Mouse (Mus musculus) heart, embryonic 12.5 days (tissue): ENCODE data around the gene Tekt3. TPM values are rescaled to one million over a fixed set of nuclear protein-coding genes. Genes with fewer than 3 reads are reported as not detected.

Experiments
- ATAC-seq: fragments of 200-750 bp; cut with Nextera tagmentation; 2 replicates; pipeline ENCODE4 v1.8.0; 2017; ENCODE audit warnings: moderate TSS enrichment, moderate library complexity; ENCODE audit not compliant: insufficient number of reproducible peaks, low FRiP score
- H3K27ac ChIP-seq: fragments of 300-500 bp; sonication (generic); 2 replicates; pipeline ENCODE4 v1.5.1; 2016; ENCODE audit warnings: mild to moderate bottlenecking, moderate library complexity; ENCODE audit not compliant: poor library complexity, severe bottlenecking
- H3K27me3 ChIP-seq: fragments of 300-500 bp; sonication (generic); replicated peaks from 2 replicates; pipeline ENCODE4 v1.6.1; 2016; ENCODE audit warnings: mild to moderate bottlenecking, moderate library complexity
- H3K36me3 ChIP-seq: fragments of 300-500 bp; sonication (generic); 2 replicates; pipeline ENCODE4 v1.6.1; 2016; ENCODE audit warnings: mild to moderate bottlenecking, moderate library complexity
- H3K4me1 ChIP-seq: fragments of 300-500 bp; sonication (generic); replicated peaks from 2 replicates; pipeline ENCODE4 v1.6.1; 2016; ENCODE audit warnings: mild to moderate bottlenecking
- H3K4me2 ChIP-seq: fragments of 300-500 bp; sonication (generic); 2 replicates; pipeline ENCODE4 v1.6.1; 2016; ENCODE audit warnings: mild to moderate bottlenecking, moderate library complexity
- H3K4me3 ChIP-seq: fragments of 300-500 bp; sonication (generic); 2 replicates; pipeline ENCODE4 v1.5.1; 2016; ENCODE audit warnings: mild to moderate bottlenecking
- H3K9ac ChIP-seq: fragments of 300-500 bp; sonication (generic); 2 replicates; pipeline ENCODE4 v1.6.1; 2016; ENCODE audit warnings: mild to moderate bottlenecking, moderate library complexity
- H3K9me3 ChIP-seq: fragments of 300-500 bp; sonication (generic); replicated peaks from 2 replicates; pipeline ENCODE4 v1.6.1; 2016; ENCODE audit warnings: mild to moderate bottlenecking, moderate library complexity
- WGBS: fragments of 180-500 bp; shearing (Covaris S2); methylation state at CpG from one replicate; pipeline ENCODE4 v1.1.7; 2016; 5-methylcytosine and 5-hydroxymethylcytosine counted together
- polyA plus RNA-seq: library from polyadenylated mRNA; unstranded; fragments of >200 nt; fragmentation: Nextera tagmentation; extraction: Ambion mirVana; gene quantifications from 2 replicates; pipeline ENCODE4 v1.2.1, GENCODE M21; 2016

Tekt3 gene
- polyA plus RNA-seq, 1 experiment from 2014 or later: not detected

- H3K9me3 ChIP-seq: no peaks in the 10 kb centered on the region
- H3K4me2 ChIP-seq: peak overlapping the region; percentile 90; the same call in 1 of the 2 replicates
- WGBS: 70% methylated on average over 5 of the region's 5 CpGs
- peaks cover 50% of the 10 kb centered on the region for H3K4me1 ChIP-seq
- no peak for ATAC-seq
- H3K9ac ChIP-seq: no peak overlapping the region
- H3K36me3 ChIP-seq: peaks cover 16% of the 10 kb centered on the region; the same call in 1 of the 2 replicates
- H3K4me3 ChIP-seq: no peak overlapping the region
- no peak overlapping the region for H3K27ac ChIP-seq
- H3K27me3 ChIP-seq: 0 out of 2 replicates have a peak, but pooled peaks cover 4% of the 10 kb centered on the region
These were observed 72.6 kb downstream of the Tekt3 start for GRCm38 (mm10) chr11:63134021-63134420.

GRCm38 (mm10) chr11:63134742-63135482 lies 73.5 kb downstream of the Tekt3 start:
- no peak for ATAC-seq
- H3K27me3 ChIP-seq: 0 out of 2 replicates have a peak, but pooled peaks cover 4% of the 10 kb centered on the region
- H3K9ac ChIP-seq: no peak overlapping the region
- peaks cover 42% of the 10 kb centered on the region for H3K4me1 ChIP-seq
- no peak overlapping the region for H3K27ac ChIP-seq
- 64% methylated on average over 15 of the region's 15 CpGs for WGBS
- no peak overlapping the region for H3K4me3 ChIP-seq
- peaks cover 16% of the 10 kb centered on the region; the same call in 1 of the 2 replicates for H3K36me3 ChIP-seq
- no peak overlapping the region for H3K4me2 ChIP-seq
- no peaks in the 10 kb centered on the region for H3K9me3 ChIP-seq

- H3K4me2 ChIP-seq: 0 out of 2 replicates have a peak overlapping the region, but pooled peaks have one; percentile 2
- 6% methylated on average over 8 of the region's 8 CpGs for WGBS
- H3K9me3 ChIP-seq: no peaks in the 10 kb centered on the region
- peak overlapping the region; percentile 49 for H3K27ac ChIP-seq
- H3K4me1 ChIP-seq: peaks cover 34% of the 10 kb centered on the region
- 0 out of 2 replicates have a peak, but pooled peaks cover 4% of the 10 kb centered on the region for H3K27me3 ChIP-seq
- 0 out of 2 replicates have a peak, but pooled peaks have one; percentile 18 for ATAC-seq
- H3K36me3 ChIP-seq: peaks cover 16% of the 10 kb centered on the region; the same call in 1 of the 2 replicates
- H3K4me3 ChIP-seq: no peak overlapping the region
- H3K9ac ChIP-seq: peak overlapping the region; percentile 35; the same call in 1 of the 2 replicates
These were observed 74.2 kb downstream of the Tekt3 start for GRCm38 (mm10) chr11:63135622-63136021.

GRCm38 (mm10) chr11:63136205-63136604 lies 74.8 kb downstream of the Tekt3 start:
- H3K9ac ChIP-seq: peak overlapping the region; percentile 35; the same call in 1 of the 2 replicates
- no peak for ATAC-seq
- H3K4me1 ChIP-seq: peaks cover 31% of the 10 kb centered on the region
- H3K36me3 ChIP-seq: peaks cover 18% of the 10 kb centered on the region; the same call in 1 of the 2 replicates
- H3K27ac ChIP-seq: peak overlapping the region; percentile 49
- WGBS: 57% methylated on average over 6 of the region's 6 CpGs
- 0 out of 2 replicates have a peak, but pooled peaks cover 4% of the 10 kb centered on the region for H3K27me3 ChIP-seq
- no peaks in the 10 kb centered on the region for H3K9me3 ChIP-seq
- H3K4me2 ChIP-seq: 0 out of 2 replicates have a peak overlapping the region, but pooled peaks have one; percentile 2
- no peak overlapping the region for H3K4me3 ChIP-seq

- Histone ChIP-seq H3K9ac (no peak overlapping the region), H3K9me3 (no peaks in the 10 kb centered on the region), H3K4me2 (no peak overlapping the region), H3K4me3 (no peak overlapping the region), H3K27ac (no peak overlapping the region), H3K27me3 (0 out of 2 replicates have a peak, but pooled peaks cover 4% of the 10 kb centered on the region), H3K36me3 (peaks cover 24% of the 10 kb centered on the region), H3K4me1 (peaks cover 27% of the 10 kb centered on the region)
- ATAC-seq: no peak
- WGBS: 66% methylated on average over 4 of the region's 4 CpGs
These were observed 75.5 kb downstream of the Tekt3 start for GRCm38 (mm10) chr11:63136836-63137416.

- Histone ChIP-seq H3K27ac (no peak overlapping the region; the same call in 1 of the 2 replicates), H3K36me3 (peaks cover 27% of the 10 kb centered on the region), H3K9me3 (no peaks in the 10 kb centered on the region), H3K4me1 (peaks cover 32% of the 10 kb centered on the region), H3K27me3 (0 out of 2 replicates have a peak, but pooled peaks cover 4% of the 10 kb centered on the region), H3K4me3 (no peak overlapping the region), H3K4me2 (no peak overlapping the region), H3K9ac (no peak overlapping the region)
- ATAC-seq: no peak
- WGBS: 25% methylated on average over 3 of the region's 3 CpGs
These were observed 77.3 kb downstream of the Tekt3 start for GRCm38 (mm10) chr11:63138739-63139138.

GRCm38 (mm10) chr11:63142311-63142710 lies 80.9 kb downstream of the Tekt3 start:
- no peak for ATAC-seq
- Histone ChIP-seq H3K9me3 (no peaks in the 10 kb centered on the region), H3K4me3 (no peak overlapping the region), H3K27me3 (no peaks in the 10 kb centered on the region), H3K4me2 (no peak overlapping the region), H3K4me1 (peaks cover 28% of the 10 kb centered on the region), H3K9ac (no peak overlapping the region), H3K36me3 (peaks cover 25% of the 10 kb centered on the region), H3K27ac (no peak overlapping the region)
- 84% methylated on average over 5 of the region's 5 CpGs for WGBS

- Histone ChIP-seq H3K9me3 (no peaks in the 10 kb centered on the region), H3K4me1 (peaks cover 28% of the 10 kb centered on the region), H3K9ac (no peak overlapping the region), H3K36me3 (peaks cover 25% of the 10 kb centered on the region), H3K4me2 (no peak overlapping the region), H3K27me3 (no peaks in the 10 kb centered on the region), H3K4me3 (no peak overlapping the region), H3K27ac (no peak overlapping the region)
- 70% methylated on average over 4 of the region's 4 CpGs for WGBS
- no peak for ATAC-seq
These were observed 81.4 kb downstream of the Tekt3 start for GRCm38 (mm10) chr11:63142816-63143215.

- no peak overlapping the region for H3K4me2 ChIP-seq
- H3K36me3 ChIP-seq: peaks cover 21% of the 10 kb centered on the region
- no peak overlapping the region for H3K9ac ChIP-seq
- no peak for ATAC-seq
- WGBS: 53% methylated on average over 8 of the region's 8 CpGs
- no peak overlapping the region; the same call in 1 of the 2 replicates for H3K27ac ChIP-seq
- H3K4me1 ChIP-seq: peaks cover 25% of the 10 kb centered on the region
- no peaks in the 10 kb centered on the region for H3K9me3 ChIP-seq
- H3K27me3 ChIP-seq: no peaks in the 10 kb centered on the region
- H3K4me3 ChIP-seq: no peak overlapping the region
These were observed 82.0 kb downstream of the Tekt3 start for GRCm38 (mm10) chr11:63143486-63143885.
